Mouse (Mus musculus): ENCODE data around the gene Scgb1b18.
"Not testable (repeated sequence)": the region's sequence is repeated elsewhere in the genome, so short reads cannot be mapped to it uniquely, and the experiment has no call there.

Scgb1b18 gene

GRCm38 (mm10) chr7:33185268-33185667 is at the start of gene Scgb1b18:
TSS of gene Scgb1b18 (plus strand) at chr7:33185568.
- not testable (repeated sequence) for DNase-seq (ENCODE audit: low spot score in 2 of 2)

GRCm38 (mm10) chr7:33173764-33174163 is 11.6 kb upstream of the Scgb1b18 start, which contains the start of gene Scgb2b18:
TSS of gene Scgb2b18 (minus strand) at chr7:33173864.
- DNase-seq (ENCODE audit: low spot score in 2 of 2), result not testable (repeated sequence)

Data from right cerebral cortex, adult 2 months (tissue).